Mouse (Mus musculus) liver, embryonic 14.5 days (tissue): ENCODE measurements at regions not wholly inside any gene's neighbourhood (a gene's known extent, or its start where the extent isn't known, plus 50 kb on each side); places are given as distances from the start of the nearest gene placed in this dataset.

Experiments
- CTCF ChIP-seq: IDR thresholded peaks from 2 replicates; pipeline ENCODE4 v1.5.1; 2016; ENCODE audit warnings: antibody characterized with exemption, low read depth, control low read depth
- EP300 ChIP-seq: IDR thresholded peaks from 2 replicates; pipeline ENCODE4 v1.6.1; 2016; ENCODE audit warnings: antibody characterized with exemption, low read depth

DNA sequence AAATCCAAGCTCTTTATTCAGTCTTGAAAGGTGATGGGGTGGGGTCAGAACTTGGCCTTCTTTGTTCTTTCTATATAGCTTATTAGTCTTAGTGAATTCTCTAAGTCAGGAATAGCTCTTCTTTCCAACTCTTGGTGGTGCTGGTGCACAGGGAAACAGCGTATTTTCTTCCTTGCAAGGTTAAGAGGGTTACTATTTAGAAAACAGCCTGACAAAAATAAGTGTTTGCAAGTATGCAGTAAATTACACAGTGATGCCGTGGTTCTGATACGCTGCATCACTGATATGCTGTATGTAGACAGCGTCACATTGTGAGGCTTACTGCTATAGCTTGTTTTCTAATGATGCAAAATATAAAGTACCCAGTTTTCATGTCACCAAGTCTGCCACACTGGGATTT is 78.1 kb upstream of the Fam98a start:
- TF ChIP-seq CTCF = no peak
- TF ChIP-seq EP300 = no peak
